Mouse (Mus musculus): Measurements from ENCODE around the gene Dync2li1.

Gene Dync2li1

DNA sequence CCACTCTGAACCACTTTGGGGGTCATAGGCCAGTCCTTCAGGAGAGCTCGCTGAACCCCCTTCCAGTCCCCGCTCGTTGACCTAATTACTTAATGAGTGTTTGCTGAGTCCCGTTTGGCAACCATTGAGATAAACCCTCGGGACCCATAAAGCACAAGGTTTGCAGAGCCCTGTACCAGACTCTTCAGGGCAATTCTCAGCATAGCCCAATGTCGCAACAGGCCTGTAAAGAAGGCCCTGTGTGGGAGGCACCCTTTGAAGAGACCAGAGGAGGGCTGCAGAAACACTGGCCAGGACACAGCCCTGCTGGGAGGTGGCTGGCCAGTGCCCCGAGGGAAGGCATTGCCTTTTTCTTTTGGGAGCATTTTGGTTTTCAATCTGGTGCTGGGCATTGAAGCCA lies 14.3 kb upstream of the Dync2li1 start:
- DNase-seq = no peak

DNA sequence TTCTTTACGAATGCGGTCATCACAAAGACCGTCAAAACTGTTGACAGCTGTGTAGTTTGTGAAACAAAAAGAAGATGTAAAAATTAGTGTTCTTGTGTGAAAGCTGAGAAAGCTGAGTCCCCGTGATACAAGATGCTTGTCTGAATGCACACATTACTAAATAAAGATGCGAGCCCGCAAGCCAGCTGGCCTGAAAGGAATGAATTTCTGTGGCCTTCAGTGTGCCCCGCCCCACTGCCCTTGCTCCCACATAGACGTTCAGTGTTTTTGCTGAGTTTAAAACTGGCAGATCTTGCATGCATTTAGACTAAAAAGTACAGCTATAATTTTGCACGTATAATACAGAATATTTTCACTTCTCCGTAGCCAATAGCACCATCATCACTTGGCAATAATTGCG lies 10.5 kb upstream of the Dync2li1 start:
- no peak for DNase-seq

DNA sequence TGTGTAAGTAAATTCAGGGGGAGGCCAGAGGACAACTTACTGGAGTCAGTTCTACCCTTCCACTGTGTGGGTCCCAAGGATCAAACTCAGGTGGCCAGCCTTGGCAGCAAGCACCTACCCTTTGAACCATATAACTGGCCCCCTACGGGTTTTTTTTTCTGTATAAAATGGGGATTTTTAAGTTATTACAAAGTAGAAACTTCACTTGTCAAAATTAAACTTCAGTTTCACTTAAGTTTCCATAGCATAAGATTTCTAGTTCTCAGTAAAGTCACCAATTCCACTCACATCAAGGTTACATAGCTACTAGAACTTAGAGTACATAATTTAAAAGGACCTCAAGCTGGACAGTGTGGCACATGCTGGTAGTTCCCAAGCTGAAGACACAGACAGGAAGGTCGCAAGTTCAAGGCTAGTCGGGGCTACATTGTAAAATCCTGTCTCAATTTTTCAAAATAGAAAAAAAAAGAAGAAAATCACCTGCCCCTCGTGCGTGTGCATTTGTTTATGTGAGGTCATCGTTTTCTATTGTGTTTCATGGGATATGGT lies 9.7 kb upstream of the Dync2li1 start:
- DNase-seq = no peak

DNA sequence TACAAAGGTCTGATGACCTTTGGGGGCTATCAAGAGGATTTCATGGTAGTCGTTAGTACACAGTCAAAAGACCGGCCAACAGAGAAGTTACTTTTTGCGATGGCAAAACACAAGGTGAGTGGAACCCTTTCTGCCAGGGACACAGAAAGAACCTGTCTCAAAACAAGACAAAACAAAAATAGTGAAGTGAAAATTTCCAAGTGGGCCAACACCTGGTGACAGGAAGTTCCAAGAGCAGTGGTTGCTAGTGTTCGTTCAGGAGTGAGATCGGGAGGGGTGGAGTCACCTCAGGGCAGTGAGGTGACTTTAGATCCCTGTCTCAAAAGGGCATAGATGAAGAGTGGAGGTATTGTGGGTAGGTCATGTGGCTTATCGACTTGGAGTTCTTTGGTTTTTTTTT lies 8.3 kb upstream of the Dync2li1 start:
- DNase-seq = no peak

DNA sequence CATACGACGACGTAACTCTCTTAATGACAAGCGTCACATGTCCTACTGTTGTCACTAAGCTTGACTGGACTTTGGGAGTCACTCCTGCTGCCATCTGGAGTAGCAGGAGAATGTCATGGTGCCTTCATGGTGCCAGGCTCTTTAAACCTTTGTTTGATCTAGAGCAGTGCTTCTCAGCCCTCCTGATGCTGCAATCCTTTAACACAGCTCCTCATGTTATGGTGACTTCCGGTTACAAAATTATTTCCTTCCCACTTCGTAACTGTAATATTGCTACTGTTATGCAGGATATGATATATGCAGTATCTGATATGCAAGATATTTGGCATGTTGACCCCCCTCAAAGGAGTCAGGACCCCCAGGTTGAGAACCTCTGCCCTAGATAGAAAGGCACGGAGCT lies 7.2 kb upstream of the Dync2li1 start:
- no peak for DNase-seq

DNA sequence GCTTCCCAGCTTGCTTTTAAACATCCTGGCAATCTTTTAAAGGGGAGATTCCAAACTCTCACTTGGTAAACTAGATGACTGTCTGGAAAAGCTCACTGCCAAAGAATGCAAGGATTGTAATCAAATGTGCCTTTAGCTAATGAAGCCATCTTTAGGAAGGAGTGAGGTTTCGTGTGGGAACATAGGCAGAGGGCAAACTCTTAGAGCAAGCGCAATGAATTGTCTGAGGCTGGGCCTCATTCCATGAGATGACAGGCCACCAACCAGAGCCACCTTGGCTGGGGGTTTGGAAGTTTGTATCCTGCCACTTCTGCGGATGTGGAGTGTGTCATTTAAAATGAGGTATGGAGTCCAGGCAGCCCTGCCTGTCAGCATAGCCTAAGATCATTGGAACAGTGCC lies 6.2 kb upstream of the Dync2li1 start:
- DNase-seq = no peak

DNA sequence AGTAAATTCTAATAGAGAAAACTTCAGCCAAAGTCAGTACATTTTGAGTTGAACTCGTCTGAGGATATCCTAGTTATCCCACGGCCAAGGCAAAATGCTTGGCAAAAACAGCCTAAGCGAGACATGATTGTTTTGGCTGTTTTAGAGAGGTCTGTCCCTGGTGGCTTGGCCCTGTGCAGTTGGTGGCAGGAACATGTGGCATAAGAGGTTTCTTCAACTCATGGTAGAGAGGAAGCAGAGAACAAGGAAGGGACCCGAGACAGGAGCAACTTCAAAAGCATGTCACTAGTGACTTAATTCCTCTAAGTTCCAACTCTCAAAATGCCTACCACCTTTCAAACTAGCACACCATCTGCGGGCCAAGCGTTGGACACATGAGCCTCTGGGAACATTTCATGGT lies 5.7 kb upstream of the Dync2li1 start:
- DNase-seq = no peak

DNA sequence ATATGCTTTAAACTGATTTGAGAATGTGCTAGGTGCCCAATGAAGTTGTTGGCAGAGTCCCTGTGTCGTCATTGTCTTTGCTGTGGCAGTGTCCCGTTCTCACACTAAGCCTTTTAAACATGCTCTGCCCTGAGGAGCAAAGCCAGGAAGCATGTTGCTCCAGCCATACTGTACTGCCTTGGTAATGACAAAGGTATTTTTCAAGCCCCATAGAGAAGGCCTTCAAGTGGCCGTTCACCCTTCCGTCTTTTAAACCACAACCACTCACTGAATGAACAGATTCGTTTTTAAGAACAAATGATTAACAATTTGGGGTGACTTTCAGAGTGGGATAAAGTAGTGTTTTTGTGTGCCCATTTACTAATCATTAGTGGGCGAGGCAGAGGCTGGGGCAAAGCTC lies 5.1 kb upstream of the Dync2li1 start:
- no peak for DNase-seq

DNA sequence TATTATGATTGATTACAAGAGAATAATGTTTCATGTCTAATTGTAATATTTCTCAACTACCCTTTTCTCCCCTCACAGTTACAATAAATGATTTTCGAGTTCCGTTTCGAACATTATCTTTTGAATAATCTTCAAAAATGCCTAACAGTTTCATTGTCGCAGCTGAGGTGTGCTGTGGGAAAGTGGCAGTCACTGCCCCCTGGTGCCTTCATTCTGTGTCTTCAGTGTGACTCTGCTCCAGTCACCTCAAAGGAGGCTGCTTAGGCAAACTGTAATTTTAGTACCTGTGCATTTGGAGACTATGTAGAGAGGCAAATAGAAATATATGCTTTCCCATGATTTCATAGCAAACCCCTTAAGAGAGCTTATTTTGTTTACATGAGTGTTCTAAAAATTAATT lies 4.3 kb upstream of the Dync2li1 start:
- DNase-seq = no peak

DNA sequence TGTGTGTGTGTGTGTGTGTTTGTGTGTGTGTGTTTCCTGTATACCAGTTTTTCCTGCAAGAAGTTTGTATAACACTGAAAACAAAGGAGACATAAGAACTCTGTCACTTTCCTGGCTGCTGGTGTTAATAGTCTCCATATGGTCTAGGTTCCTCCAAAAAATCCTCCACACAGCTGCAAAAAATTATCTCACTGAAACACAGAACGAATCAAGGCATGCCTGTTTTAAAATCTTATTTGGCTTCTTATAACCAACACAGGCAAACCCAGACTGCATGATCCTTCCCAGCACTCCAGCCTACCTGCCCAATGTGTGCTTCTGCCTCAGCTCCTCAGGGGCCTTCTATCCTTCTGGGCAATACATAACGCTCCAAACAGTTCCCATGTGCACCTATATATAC lies 3.4 kb upstream of the Dync2li1 start:
- DNase-seq = peak; percentile 65

DNA sequence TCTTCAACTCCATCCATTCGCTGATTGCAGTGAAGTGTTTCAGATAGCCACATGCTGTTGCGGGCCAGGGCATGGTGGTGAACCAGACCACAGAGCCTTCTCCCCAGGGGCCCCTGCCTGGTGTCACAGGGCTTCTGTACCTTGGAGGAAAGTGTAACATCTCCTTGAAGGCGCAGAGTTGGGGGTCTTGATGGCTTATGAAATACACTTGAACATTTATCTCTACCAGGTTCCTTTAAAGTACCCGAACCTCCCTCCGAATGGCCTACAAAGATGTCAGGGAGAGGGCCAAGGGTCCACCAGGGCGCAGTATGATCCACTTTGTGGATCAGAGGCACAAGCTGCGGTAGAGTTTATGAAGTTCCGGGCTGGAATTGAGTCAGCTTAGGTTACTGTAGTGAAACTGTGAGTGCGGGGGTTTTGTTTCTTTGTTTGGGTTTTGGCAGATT lies 585 bp downstream of the Dync2li1 start:
- DNase-seq = peak; percentile 53

DNA sequence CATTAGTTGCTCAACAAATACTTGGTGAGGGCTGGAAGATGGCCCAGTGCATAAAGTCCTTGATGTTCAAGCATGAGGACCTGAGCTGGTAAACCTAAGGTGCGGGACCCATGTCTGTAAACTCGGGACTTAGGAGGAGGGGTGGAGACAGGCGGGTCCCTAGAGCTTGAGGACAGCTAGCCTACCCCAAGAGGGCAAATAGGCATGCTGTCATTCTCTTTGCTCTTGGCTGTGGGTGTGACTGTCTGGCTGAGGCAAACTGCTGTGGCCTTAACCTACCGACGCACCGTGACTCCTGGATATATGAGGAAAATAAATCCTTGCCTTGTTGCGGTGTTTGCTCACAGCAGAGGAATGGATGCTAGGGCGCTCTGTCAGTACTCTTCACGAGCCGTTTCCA lies 1.4 kb downstream of the Dync2li1 start:
- no peak for DNase-seq

DNA sequence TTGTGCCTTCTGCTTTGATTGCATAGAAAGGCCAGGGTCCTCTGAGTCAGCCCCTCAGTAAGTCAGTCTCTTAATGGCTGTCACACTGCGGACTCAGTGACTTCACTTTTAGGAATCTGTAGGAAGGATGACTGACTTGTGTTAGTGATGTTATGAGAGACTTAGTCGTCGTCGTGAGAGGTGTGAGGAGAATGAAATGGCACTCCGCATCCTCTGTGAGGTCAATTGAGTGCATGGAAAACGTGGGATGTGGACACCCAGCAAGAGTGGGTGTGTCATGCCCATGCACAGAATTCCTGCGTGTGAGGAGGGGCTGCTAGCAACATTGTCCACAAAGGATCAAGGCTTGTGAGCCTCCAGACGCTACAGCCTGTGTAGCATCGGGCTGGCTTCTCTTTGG lies 2.3 kb downstream of the Dync2li1 start:
- no peak for DNase-seq

DNA sequence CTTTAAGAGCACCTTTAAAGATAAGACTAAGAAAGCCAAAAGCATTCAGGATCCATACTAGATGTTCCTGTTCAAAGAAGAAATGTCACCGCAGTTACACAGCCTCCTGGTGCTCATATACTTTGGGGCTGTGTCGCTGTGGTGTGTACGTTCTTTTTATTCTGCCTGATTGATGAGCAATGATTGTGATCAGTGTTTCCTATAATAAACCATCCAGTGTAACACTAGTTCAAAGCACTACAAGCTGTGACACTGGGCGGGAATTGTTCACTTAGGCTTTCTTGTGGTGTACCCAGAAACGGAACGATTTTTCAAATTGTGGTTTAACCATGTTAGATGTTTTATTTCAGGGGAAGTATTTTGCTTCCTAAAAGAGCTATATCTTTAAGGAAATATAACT lies 5.5 kb downstream of the Dync2li1 start:
- no peak for DNase-seq

DNA sequence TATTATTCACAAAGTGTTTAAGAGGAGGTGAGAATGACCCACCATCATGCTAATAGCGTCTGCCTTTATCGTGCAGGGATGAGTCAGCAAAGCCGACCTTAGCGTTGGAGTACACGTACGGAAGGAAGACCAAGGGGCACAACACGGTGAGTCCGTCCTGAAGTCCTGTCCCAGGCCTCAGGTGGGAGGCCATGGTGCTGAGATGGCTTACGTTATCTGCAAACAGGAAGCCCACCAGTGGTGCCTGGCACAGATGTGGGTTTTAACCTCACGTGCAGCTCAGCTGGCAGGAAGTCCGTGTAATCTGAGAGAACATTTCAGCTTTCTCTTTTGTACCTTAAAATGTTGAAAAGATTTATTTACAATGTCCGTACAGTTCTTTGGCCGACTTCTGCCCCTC lies 7.1 kb downstream of the Dync2li1 start:
- no peak for DNase-seq

DNA sequence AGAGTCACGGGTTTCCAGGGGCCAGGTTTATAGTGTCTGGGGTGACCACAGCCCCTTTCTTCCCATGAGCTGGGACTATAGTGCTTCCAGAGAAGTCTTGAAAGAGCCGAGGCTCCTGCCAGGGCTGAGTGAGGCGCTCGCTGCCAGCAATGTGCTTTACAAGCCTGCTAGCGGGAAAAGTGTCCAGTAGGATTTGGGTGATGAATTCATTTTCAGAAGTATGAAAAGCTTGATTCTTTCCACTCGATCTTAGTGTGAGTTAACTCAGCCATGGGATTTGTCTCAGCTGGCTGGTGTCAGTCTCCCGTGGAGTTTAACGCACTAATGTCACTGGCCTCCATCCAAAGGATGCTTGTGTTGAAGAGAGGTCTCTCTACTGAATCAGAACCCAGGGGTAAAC lies 10.0 kb downstream of the Dync2li1 start:
- DNase-seq = no peak

DNA sequence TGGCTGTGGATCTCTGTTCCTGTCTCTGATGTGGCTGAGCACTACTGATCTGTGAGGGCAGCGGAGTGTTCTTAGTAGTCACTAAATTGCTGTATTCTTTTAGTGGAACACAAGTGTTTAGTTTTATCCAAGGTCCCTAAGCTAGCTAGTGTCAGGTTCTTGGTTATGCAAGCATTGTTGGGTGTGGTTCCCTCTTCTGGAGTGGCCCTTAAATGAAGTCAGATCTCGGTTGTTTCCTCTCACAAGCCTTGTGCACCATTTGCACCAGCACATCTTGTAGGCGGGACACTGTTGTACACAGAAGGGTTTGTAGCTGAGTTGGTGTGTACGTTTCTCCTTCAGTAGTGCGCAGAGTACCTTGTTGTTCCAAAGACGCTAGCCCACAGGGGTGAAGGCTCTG lies 11.7 kb downstream of the Dync2li1 start:
- DNase-seq = no peak

DNA sequence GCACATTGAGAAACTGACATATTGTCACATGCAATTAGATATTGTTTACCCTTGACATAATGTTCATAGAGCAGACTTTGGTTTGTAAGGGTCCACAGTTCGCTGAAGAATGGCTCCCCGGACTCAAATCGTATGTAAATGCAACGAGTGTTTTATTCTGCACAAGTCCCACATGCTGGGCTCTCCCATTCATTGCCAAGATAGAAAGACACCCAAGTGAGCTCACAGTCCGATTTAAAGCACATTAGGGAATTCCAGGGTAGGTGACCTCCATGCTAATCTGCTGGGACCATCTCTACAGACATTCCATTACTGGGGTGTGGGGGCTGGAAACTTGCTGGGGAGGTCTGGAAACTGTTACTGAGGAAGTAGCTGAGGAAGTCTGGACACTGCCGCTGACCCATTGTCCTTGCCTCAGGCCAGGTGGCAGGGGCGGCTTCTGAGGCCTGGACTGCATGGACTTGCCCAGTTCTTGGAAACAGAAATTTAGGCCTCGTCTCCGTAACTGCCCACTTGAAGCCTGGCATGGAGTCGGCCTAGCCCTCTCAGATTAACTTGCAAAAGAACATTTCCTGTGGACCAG lies 13.6 kb downstream of the Dync2li1 start:
- no peak for DNase-seq

DNA sequence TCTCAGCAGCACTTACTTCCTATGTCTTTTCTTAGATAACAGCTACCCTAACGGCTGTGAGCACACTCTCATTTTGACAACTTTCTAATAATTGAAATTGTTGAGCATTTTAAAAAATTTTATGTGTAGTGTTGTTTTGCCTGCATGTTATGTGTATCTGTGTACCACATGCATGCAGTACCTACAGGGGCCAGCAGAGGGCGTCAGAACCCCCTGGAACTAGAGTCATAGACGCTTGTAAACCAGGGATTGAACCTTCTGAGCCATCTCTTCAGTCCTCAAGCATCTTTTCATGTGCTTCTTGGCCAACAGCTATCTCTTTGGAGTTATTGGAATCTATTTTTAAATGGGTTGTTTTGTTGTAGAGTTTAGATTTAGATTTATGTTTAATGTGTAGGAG lies 15.6 kb downstream of the Dync2li1 start:
- no peak for DNase-seq

DNA sequence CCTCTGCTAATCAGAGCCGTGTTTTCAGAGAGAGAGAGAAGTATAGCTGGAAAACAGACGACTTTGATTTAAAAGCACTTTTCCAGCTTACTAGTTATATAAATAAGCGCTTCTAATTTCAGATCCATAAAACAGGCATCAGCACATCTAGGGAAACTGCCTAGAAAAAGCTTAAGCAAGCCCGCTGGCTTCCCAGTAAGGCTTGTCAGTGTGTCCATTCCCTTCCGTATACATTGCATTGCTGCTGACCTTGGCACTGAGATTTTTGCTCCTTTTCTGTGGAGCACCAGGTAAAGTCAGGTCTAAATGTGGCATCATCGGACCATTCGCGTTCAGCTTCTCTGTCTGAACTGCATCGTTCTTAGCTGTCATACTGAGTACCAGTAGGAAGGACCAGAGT lies 16.0 kb downstream of the Dync2li1 start:
- no peak for DNase-seq

DNA sequence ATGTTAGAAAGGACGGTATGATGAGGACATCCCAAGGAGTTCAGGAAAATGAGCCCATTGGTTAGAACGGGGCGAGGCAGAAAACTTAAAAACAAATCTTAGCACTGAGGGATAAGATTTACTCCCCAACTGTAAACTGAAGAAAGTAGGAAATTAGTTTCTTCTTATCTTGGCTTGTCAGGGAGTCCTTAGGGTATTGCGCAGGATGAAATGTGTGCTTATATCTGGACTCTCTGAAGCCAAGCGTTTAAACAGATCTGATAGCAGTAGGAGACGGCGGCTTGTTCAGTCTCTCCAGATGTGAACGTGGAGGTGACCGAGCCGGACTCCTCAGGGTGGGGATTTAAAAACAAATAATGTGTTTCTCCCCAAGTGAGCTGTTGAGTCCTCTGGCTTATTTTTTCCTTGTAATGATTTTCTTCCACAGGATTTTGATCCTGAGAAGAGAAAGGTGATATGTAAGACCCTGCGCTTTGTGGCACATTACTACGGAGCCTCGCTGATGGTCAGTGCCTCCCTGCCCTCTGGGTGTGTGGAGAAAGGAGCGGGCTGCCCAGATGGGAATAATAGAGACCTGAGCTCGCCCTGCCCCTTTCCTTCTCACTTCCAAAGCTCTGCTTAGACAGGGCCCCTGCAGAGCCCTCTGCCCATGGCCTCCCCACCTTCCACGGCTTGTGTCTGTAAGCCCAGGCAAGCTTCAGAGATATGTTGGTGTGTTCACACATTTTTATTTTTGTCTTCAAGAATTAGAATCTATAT lies 18.2 kb downstream of the Dync2li1 start:
- peak; percentile 43 for DNase-seq

DNA sequence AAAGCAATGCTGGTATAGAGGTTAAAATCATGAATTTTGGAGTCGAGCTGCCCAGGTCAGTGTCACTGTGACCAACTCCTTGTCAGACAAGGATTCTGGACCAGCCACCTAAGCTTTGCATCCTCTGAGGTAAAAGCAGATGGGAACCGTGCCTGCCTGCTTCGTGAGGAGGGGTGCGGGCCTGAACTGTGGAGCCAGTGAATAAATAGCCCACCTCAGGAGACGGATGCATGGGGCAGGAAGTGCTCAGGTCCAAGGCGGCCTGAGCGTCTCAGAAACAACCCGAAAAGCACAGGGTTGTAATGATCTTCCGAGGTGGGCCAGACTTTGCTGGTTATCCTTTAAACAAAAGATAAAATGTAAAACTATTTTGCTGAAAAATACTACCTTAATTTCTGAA lies 18.8 kb downstream of the Dync2li1 start:
- no peak for DNase-seq

DNA sequence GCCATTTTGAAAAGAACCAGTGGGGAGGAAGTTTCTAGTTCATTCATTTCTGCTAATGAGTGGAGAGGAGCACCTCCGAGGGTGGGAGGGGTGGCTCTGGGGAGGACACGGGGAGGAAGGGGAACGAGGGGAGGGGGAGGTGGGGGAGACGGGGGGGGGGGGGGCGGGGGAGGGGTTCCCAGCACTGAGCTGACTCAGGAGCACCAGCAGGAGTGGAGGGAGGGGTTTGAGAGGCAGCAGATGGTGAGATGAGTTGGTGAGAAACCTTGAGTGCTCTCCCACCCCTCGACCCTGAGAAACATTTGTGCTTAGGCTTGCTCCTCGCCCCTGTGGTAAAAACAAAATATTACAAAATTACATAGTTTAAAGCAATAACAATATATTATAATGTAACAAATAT lies 19.6 kb downstream of the Dync2li1 start:
- peak; percentile 36 for DNase-seq

DNA sequence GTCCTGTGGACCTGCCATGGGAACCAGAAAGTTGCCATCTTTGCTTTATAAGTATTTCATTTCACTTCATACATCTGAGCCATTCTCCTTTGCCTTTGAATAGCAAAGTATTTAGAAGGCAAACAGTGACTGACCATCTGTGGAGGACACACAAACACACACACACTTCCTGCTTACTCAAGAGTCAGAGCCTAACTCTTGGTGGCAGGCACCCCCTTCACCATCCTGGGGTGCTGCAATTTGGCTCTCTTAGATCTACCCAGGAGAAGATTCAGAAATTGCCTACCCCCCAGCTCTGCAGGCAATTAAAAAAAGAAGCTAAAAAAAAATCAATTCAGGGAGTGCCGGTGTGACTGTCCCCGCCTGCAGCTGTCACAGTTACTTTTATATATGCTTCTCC lies 20.2 kb downstream of the Dync2li1 start:
- no peak for DNase-seq

DNA sequence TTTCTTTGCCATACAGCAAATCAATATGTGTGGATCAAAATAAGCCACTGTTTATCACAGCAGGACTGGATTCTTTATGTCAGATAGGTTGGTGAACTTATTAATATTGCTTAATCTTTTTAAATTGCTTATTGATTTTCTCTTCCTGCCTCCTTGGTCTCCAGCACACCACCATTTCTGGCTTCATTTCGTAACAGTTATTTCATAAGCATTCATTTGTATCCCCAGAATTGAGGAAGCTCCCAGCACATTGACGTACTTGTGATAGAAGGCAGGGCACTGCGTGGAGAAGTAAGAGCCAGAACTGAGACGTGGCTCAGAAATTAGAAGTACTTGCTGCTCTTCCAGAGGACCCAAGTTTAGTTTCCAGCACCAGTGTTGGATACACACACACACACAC lies 21.3 kb downstream of the Dync2li1 start:
- DNase-seq = no peak

Data from embryo, embryonic 11 days (tissue).